Mouse (Mus musculus) heart, adult 2 months (tissue): ENCODE measurements around the gene 1700123O20Rik. TPM values are rescaled to one million over a fixed set of nuclear protein-coding genes. Genes with fewer than 3 reads are reported as not detected.

Experiments
- DNase-seq, 2 experiments: peaks; one replicate each; pipeline ENCODE4 v3.0.0; 2021
- H3K27ac ChIP-seq: fragments of 200-600 bp; 2 replicates; pipeline ENCODE4 v1.8.1; 2022
- H3K27me3 ChIP-seq: fragments of 200-500 bp; 2 replicates; pipeline ENCODE4 v1.6.1; 2012; ENCODE audit warnings: mild to moderate bottlenecking, low read length, inconsistent platforms, mixed read lengths; ENCODE audit not compliant: control insufficient read depth, insufficient read depth
- H3K36me3 ChIP-seq: fragments of 200-500 bp; 2 replicates; pipeline ENCODE4 v1.6.1; 2012; ENCODE audit warnings: low read length, inconsistent platforms; ENCODE audit not compliant: control insufficient read depth, insufficient read depth
- H3K4me1 ChIP-seq: fragments of 200-500 bp; 2 replicates; pipeline ENCODE4 v1.6.1; 2011; ENCODE audit warnings: low read length; ENCODE audit not compliant: control insufficient read depth, insufficient read depth
- H3K4me3 ChIP-seq: fragments of 200-600 bp; 2 replicates; pipeline ENCODE4 v1.8.1; 2022
- H3K79me2 ChIP-seq: fragments of 200-500 bp; replicated peaks from 2 replicates; pipeline ENCODE4 v1.6.1; 2012; ENCODE audit warnings: mild to moderate bottlenecking, inconsistent platforms, low read length, moderate library complexity, mixed read lengths; ENCODE audit not compliant: control insufficient read depth, insufficient read depth
- H3K9ac ChIP-seq: fragments of 200-500 bp; 2 replicates; pipeline ENCODE4 v1.6.1; 2012; ENCODE audit warnings: low read depth, mild to moderate bottlenecking, control low read depth, inconsistent platforms, low read length, mixed read lengths
- CTCF ChIP-seq: fragments of 200-600 bp; IDR thresholded peaks from 2 replicates; pipeline ENCODE4 v1.8.1; 2022; ENCODE audit warnings: antibody characterized with exemption, mild to moderate bottlenecking, moderate library complexity
- EP300 ChIP-seq: fragments of 200-500 bp; IDR thresholded peaks from 2 replicates; pipeline ENCODE4 v1.6.1; 2011; ENCODE audit warnings: low read depth, low read length, control low read depth; ENCODE audit not compliant: insufficient read depth
- POLR2A ChIP-seq: fragments of 200-500 bp; IDR thresholded peaks from 2 replicates; pipeline ENCODE4 v1.6.1; 2011; ENCODE audit warnings: mild to moderate bottlenecking, low read depth, low read length, control low read depth; ENCODE audit not compliant: insufficient read depth
- WGBS: fragments of 180-500 bp; shearing (Covaris S2); methylation state at CpG from one replicate; pipeline ENCODE4 v1.1.7; 2018; 5-methylcytosine and 5-hydroxymethylcytosine counted together
- intact Hi-C: fragments of 180-260 bp; cut with DNase I; formaldehyde crosslinking; loops from one replicate; pipeline ENCODE4 v1.15.1; 2025
- polyA plus RNA-seq: library from polyadenylated mRNA; depleted of rRNA; stranded (reverse); fragments of >200 nt; gene quantifications from 2 replicates; pipeline ENCODE4 v1.2.3, GENCODE M21; 2012
- total RNA-seq, 2 experiments: library from RNA; stranded (reverse); gene quantifications; 2 replicates each; pipeline ENCODE4 v1.2.3; 2021

1700123O20Rik gene
- total and polyA plus RNA-seq, 3 experiments = 12.5 to 18.2 (median 13.3) TPM

DNA sequence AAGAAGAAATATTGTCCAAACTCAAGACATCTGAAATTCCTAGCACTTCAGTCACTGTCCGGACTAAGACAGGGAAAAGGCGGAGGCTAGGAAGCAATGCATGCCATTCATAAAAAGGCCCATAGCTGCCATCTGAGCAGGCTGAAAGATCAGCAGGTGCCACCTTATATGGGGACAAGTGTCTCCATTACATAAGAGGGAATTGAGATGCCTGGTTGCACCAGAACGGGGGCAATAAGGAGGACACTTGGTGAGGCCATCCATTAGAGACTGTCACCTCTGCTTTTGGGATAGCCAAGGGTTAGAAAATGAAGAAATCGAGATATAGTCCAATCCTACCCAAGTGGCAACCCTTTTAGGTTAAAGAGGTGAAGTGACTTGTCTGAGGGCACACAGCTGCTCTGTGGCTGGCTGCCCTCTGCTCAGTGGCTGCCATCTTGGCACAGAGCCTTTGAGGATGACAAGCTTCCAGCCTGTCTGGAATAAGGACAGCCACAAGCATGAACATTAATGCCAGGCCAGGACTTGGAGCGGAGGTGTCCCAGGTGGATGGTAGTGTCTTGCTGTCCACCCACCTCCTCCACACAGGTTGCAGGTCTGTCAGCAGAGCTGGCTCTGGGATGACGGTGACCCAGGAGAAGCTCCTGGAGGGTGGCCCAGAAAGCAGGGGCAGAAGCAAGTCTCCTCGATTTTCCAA lies 34.8 kb downstream of the 1700123O20Rik start:
- 77% methylated on average over 7 of the region's 7 CpGs for WGBS
- intact Hi-C loops = no loop called here
- Histone ChIP-seq H3K79me2 (no peaks in the 10 kb centered on the region), H3K36me3 (no peaks in the 10 kb centered on the region), H3K4me1 (no peaks in the 10 kb centered on the region; the same call in 1 of the 2 replicates), H3K9ac (no peak overlapping the region), H3K27ac (no peak overlapping the region), H3K4me3 (no peak overlapping the region), H3K27me3 (no peaks in the 10 kb centered on the region)
- TF ChIP-seq CTCF = no peak
- peak; percentile 36 to 45 for DNase-seq

GRCm38 (mm10) chr14:54721711-54722110 lies 35.7 kb downstream of the 1700123O20Rik start:
- no peak overlapping the region for H3K27ac ChIP-seq
- H3K4me3 ChIP-seq = no peak overlapping the region
- H3K9ac ChIP-seq = no peak overlapping the region
- TF ChIP-seq POLR2A (no peak), CTCF (no peak), EP300 (no peak)
- 77% methylated on average over 10 of the region's 10 CpGs for WGBS
- H3K27me3 ChIP-seq = no peaks in the 10 kb centered on the region
- H3K36me3 ChIP-seq = no peaks in the 10 kb centered on the region
- no peak for DNase-seq
- no peaks in the 10 kb centered on the region; the same call in 1 of the 2 replicates for H3K4me1 ChIP-seq
- no peaks in the 10 kb centered on the region for H3K79me2 ChIP-seq
- intact Hi-C loops = no loop called here

- Histone ChIP-seq H3K4me1 (no peaks in the 10 kb centered on the region; the same call in 1 of the 2 replicates), H3K27ac (no peak overlapping the region), H3K9ac (no peak overlapping the region), H3K4me3 (no peak overlapping the region), H3K79me2 (no peaks in the 10 kb centered on the region), H3K36me3 (no peaks in the 10 kb centered on the region), H3K27me3 (no peaks in the 10 kb centered on the region)
- DNase-seq = no peak
- whole genome bisulfite sequencing = 59% methylated on average over 6 of the region's 6 CpGs
- no peak for TF ChIP-seq CTCF
- TF ChIP-seq POLR2A = no peak
- no peak for TF ChIP-seq EP300
- intact Hi-C loops = no loop called here
Measured at GRCm38 (mm10) chr14:54724049-54724448, 38.0 kb downstream of the 1700123O20Rik start.

DNA sequence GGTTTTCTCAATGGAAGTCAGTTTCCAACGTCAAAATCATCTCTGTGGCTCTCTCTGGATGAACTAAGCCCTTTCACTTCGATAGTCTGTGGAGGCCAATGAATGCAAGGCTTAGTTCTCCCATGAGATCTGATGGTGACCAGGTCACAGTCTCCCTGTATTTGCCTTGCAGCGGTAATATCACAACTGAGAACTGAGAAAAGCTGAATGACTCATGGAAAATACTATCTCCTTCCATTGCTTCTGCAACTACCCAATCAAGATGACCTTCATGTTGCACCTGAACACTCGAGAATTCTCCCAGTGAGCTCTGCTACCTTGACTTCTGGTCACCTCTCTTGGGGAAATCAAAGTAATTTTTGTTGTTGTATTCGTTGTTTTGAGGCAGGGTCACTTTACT lies 41.5 kb downstream of the 1700123O20Rik start:
- H3K79me2 ChIP-seq = no peaks in the 10 kb centered on the region
- no peaks in the 10 kb centered on the region for H3K36me3 ChIP-seq
- 57% methylated on average over 5 of the region's 5 CpGs for WGBS
- H3K27ac ChIP-seq = no peak overlapping the region
- no peaks in the 10 kb centered on the region for H3K4me1 ChIP-seq
- H3K4me3 ChIP-seq = no peak overlapping the region
- no peak for TF ChIP-seq POLR2A
- TF ChIP-seq EP300 = no peak
- no peak for TF ChIP-seq CTCF
- intact Hi-C loops = no loop called here
- no peak overlapping the region for H3K9ac ChIP-seq
- no peak for DNase-seq
- no peaks in the 10 kb centered on the region for H3K27me3 ChIP-seq

GRCm38 (mm10) chr14:54728823-54729653 lies 43.0 kb downstream of the 1700123O20Rik start:
- Histone ChIP-seq H3K27ac (no peak overlapping the region), H3K4me1 (no peaks in the 10 kb centered on the region), H3K9ac (no peak overlapping the region), H3K27me3 (no peaks in the 10 kb centered on the region), H3K4me3 (no peak overlapping the region), H3K79me2 (no peaks in the 10 kb centered on the region), H3K36me3 (no peaks in the 10 kb centered on the region)
- DNase-seq = no peak
- intact Hi-C loops = no loop called here
- 83% methylated on average over 13 of the region's 13 CpGs for WGBS
- TF ChIP-seq CTCF (no peak), POLR2A (no peak), EP300 (no peak)

DNA sequence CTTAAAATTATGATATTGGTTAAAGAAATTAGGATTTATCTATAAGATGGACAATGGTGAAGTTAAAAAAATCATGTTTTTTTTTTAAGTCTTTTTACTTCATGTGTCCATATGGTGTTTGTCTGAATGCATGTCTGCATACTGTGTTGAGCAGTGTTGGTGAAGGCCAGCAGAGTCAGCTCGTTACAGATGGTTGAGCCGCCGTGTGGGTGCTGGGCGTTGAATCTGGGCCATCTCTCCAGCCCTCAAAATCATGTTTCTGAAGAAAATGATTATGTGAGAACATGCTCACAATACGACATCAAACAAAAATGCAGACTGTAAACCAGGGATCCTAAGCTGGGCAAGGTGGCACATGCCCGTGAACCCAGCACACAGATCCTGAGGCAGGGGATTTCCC lies 44.3 kb downstream of the 1700123O20Rik start:
- DNase-seq = no peak
- Histone ChIP-seq H3K4me1 (no peaks in the 10 kb centered on the region), H3K4me3 (no peak overlapping the region), H3K79me2 (no peaks in the 10 kb centered on the region), H3K27ac (no peak overlapping the region), H3K9ac (no peak overlapping the region), H3K36me3 (no peaks in the 10 kb centered on the region), H3K27me3 (no peaks in the 10 kb centered on the region)
- WGBS = 87% methylated on average over 6 of the region's 6 CpGs
- TF ChIP-seq EP300 (no peak), POLR2A (no peak), CTCF (no peak)
- intact Hi-C loops = no loop called here
